Mouse (Mus musculus) limb, embryonic 11.5 days (tissue): ENCODE measurements at regions not wholly inside any gene's neighbourhood (a gene's known extent, or its start where the extent isn't known, plus 50 kb on each side); places are given as distances from the start of the nearest gene placed in this dataset.

Source experiments
- ATAC-seq: fragments of 200-750 bp; cut with Nextera tagmentation; 2 replicates; pipeline ENCODE4 v1.8.0; 2017; ENCODE audit warnings: low read depth; ENCODE audit not compliant: insufficient number of reproducible peaks, low FRiP score, low TSS enrichment
- DNase-seq: peaks from one replicate; pipeline ENCODE4 v3.0.0-alpha.2; 2015; ENCODE audit warnings: low spot score
- H3K27ac ChIP-seq: fragments of 300-500 bp; sonication (generic); replicated peaks from 2 replicates; pipeline ENCODE4 v1.5.1; 2014; ENCODE audit warnings: low read depth, mild to moderate bottlenecking, low read length
- H3K27me3 ChIP-seq: fragments of 300-500 bp; sonication (generic); 2 replicates; pipeline ENCODE4 v1.6.1; 2014; ENCODE audit warnings: mild to moderate bottlenecking, low read length, mixed read lengths; ENCODE audit not compliant: control insufficient read depth, insufficient read depth
- H3K36me3 ChIP-seq: fragments of 300-500 bp; sonication (generic); 2 replicates; pipeline ENCODE4 v1.6.1; 2014; ENCODE audit warnings: mild to moderate bottlenecking, low read length, moderate library complexity, mixed read lengths; ENCODE audit not compliant: control insufficient read depth, insufficient read depth
- H3K4me1 ChIP-seq: fragments of 300-500 bp; sonication (generic); 2 replicates; pipeline ENCODE4 v1.6.1; 2014; ENCODE audit warnings: low read length, mixed read lengths; ENCODE audit not compliant: control insufficient read depth, insufficient read depth
- H3K4me2 ChIP-seq: fragments of 300-500 bp; sonication (generic); 2 replicates; pipeline ENCODE4 v1.6.1; 2014; ENCODE audit warnings: low read depth, mild to moderate bottlenecking, moderate library complexity; ENCODE audit not compliant: severe bottlenecking
- H3K4me3 ChIP-seq: fragments of 300-500 bp; sonication (generic); 2 replicates; pipeline ENCODE4 v1.5.1; 2014; ENCODE audit warnings: low read depth, low read length
- H3K9ac ChIP-seq: fragments of 300-500 bp; sonication (generic); 2 replicates; pipeline ENCODE4 v1.6.1; 2014; ENCODE audit warnings: mild to moderate bottlenecking, low read length
- H3K9me3 ChIP-seq: fragments of 300-500 bp; sonication (generic); 2 replicates; pipeline ENCODE4 v1.6.1; 2016; ENCODE audit warnings: low read length; ENCODE audit not compliant: control insufficient read depth
- WGBS: fragments of 180-500 bp; shearing (Covaris S2); extraction: QIAGEN DNeasy Blood & Tissue Kit; methylation state at CpG from one replicate; pipeline ENCODE4 v1.1.7; 2014; 5-methylcytosine and 5-hydroxymethylcytosine counted together

DNA sequence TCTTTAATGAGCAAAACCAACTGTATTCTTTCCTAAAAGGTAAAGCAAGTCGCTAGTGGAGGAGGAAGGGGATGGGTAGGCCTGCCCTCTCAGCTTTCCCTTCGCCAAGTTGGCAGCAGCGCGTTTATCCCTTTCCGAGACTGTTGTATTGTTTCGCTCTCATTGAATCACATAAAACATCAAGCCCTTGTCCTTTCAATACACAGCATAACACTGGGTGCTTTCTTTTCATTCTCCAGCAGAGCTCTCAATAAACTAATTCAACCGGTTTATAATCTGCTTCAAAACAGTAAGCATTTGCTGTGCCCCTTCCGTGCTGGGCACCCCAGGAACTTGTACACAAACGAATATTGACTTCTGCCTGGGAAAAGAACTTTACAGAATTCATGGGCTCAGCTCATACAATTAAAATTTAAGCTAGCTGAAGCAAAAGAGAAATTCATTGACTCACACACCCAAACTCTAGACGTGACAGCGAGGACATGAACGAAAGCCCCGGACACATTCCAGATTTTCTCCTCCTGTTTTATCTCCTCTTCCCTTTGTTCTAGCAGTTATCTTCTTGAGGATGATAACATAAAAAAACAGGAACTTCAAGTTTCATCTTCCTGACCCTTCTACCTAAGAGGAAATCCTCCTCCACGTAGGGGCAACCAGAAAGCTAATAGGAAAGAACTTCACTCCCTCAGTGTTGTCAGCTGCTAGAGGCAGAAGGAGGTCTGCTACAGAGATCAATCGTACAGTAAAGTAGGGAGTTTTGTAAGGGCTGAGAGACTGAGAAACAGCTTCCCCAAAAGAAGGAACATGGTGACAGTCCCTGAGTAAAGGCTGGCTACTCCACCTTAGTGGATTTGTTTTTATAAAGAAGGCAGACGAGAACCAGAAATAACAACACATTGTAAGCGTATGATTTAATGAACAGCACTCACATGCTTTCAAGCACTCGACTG lies 177.9 kb downstream of the Kdr start:
- no peak overlapping the region for H3K27ac ChIP-seq
- WGBS: 85% methylated on average over 18 of the region's 18 CpGs
- H3K9me3 ChIP-seq: no peaks in the 10 kb centered on the region
- no peaks in the 10 kb centered on the region for H3K27me3 ChIP-seq
- H3K4me1 ChIP-seq: no peaks in the 10 kb centered on the region
- H3K9ac ChIP-seq: no peak overlapping the region
- no peaks in the 10 kb centered on the region for H3K36me3 ChIP-seq
- ATAC-seq (no peak), DNase-seq (no peak)
- H3K4me2 ChIP-seq: no peak overlapping the region
- no peak overlapping the region for H3K4me3 ChIP-seq

GRCm38 (mm10) chr5:75799627-75800026 lies 178.6 kb downstream of the Kdr start:
- no peak overlapping the region for H3K27ac ChIP-seq
- H3K9ac ChIP-seq: no peak overlapping the region
- no peak for DNase-seq
- H3K4me1 ChIP-seq: no peaks in the 10 kb centered on the region
- no peak for ATAC-seq
- H3K4me2 ChIP-seq: no peak overlapping the region
- H3K36me3 ChIP-seq: no peaks in the 10 kb centered on the region
- H3K27me3 ChIP-seq: no peaks in the 10 kb centered on the region
- H3K9me3 ChIP-seq: no peaks in the 10 kb centered on the region
- 88% methylated on average over 4 of the region's 4 CpGs for WGBS
- no peak overlapping the region for H3K4me3 ChIP-seq

DNA sequence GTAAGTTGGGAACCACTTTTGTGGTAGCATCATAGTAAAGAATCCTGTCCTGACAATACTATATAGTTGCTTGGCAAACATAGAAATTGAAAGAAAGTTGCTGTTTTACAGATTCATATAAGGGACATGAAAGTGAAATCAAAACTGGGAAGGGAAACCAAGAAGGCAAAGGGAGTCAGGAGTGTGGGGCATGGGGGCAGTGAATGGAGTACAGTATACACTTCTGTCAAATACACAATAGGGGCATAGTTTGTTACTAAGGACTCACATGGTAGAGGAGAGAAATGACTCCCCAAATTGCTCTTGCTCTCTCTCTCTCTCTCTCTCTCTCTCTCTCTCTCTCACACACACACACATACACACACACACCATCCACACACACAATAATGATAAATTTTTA lies 185.1 kb downstream of the Kdr start:
- ATAC-seq (no peak), DNase-seq (no peak)
- Histone ChIP-seq H3K4me3 (no peak overlapping the region), H3K4me1 (no peaks in the 10 kb centered on the region), H3K36me3 (no peaks in the 10 kb centered on the region), H3K9me3 (no peaks in the 10 kb centered on the region), H3K4me2 (no peak overlapping the region), H3K9ac (no peak overlapping the region), H3K27ac (no peak overlapping the region), H3K27me3 (no peaks in the 10 kb centered on the region)

GRCm38 (mm10) chr5:75791738-75792137 lies 186.5 kb downstream of the Kdr start:
- H3K9me3 ChIP-seq: no peaks in the 10 kb centered on the region
- no peaks in the 10 kb centered on the region for H3K36me3 ChIP-seq
- ATAC-seq: no peak
- H3K27me3 ChIP-seq: no peaks in the 10 kb centered on the region
- no peak overlapping the region for H3K9ac ChIP-seq
- no peak overlapping the region for H3K4me2 ChIP-seq
- no peak overlapping the region for H3K4me3 ChIP-seq
- H3K27ac ChIP-seq: no peak overlapping the region
- WGBS: 88% methylated on average over 8 of the region's 8 CpGs
- DNase-seq: no peak
- no peaks in the 10 kb centered on the region for H3K4me1 ChIP-seq

DNA sequence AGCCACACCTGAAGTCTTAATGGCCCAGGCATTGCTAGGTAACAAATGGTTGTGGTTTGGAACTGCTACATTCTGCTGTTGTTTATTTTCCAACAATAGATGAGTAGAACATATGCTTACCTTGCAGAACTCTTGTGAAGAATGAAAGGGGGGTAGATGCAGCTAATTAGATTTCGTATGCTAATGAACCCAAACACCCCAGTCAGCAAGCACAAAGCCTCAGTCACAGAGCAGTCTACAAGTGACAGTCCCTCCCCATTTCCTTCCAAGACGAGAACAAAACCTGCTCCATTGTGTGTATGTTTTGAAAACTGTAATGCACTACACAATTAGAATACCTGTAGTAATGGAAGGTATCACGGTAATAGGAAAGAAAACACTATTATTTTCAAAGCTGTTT lies 190.2 kb downstream of the Kdr start:
- no peak overlapping the region for H3K9ac ChIP-seq
- no peak for DNase-seq
- no peaks in the 10 kb centered on the region for H3K36me3 ChIP-seq
- no peak overlapping the region for H3K27ac ChIP-seq
- WGBS: 59% methylated on average over 3 of the region's 3 CpGs
- no peaks in the 10 kb centered on the region for H3K4me1 ChIP-seq
- ATAC-seq: no peak
- no peak overlapping the region for H3K4me2 ChIP-seq
- no peak overlapping the region for H3K4me3 ChIP-seq
- H3K27me3 ChIP-seq: no peaks in the 10 kb centered on the region
- no peaks in the 10 kb centered on the region for H3K9me3 ChIP-seq

DNA sequence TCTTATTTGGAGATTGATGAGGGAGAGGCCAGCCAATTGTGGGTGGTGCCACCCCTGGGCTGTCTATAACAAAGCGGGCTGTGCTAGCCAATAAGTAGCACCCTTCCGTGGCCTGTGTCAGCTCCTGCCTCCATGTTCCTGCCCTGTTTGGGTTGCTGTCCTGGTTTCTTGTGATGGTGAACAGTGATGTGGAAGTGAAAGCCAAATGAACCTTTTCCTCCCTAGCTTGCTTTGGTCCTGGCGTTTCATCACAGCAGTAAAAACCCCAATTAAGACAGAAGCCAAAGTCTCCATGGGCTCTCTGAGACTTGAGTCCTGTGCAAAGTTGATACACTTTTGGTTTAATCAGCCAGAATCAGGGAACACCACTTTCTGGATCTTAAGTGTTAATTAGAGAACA lies 192.1 kb downstream of the Kdr start:
- Histone ChIP-seq H3K4me1 (no peaks in the 10 kb centered on the region), H3K9ac (no peak overlapping the region), H3K27me3 (no peaks in the 10 kb centered on the region), H3K4me2 (no peak overlapping the region), H3K36me3 (no peaks in the 10 kb centered on the region), H3K9me3 (no peaks in the 10 kb centered on the region), H3K27ac (no peak overlapping the region), H3K4me3 (no peak overlapping the region)
- no peak for DNase-seq
- 87% methylated on average over 3 of the region's 3 CpGs for WGBS
- ATAC-seq: no peak

DNA sequence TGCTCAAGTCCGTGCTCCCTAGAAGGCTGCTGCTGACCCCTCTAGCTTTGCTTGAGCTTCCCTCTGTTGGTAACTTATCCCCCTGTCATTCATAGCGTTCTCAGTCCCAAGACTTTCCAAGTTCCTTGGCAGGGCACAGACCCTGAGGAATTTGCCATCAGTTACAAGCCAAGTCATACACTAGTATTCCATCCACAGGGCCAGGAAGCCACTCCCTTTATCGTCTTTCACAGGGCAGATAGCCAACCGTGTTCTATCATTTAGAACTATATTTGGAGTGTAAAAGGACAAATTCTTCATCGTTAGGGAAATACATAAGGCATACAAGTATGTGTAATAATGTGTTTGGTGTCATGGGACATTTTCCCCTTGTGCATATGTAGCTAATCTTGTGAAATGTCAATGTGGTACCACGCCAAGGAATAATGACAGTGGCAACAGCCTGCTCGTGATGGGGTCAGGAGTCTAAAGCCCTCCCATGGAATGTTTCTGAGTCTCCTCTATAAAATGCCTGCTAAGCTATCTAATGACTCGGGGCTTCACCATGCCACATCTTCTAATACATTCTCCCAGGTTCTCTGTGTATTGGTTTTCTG lies 193.2 kb downstream of the Kdr start:
- Histone ChIP-seq H3K4me3 (no peak overlapping the region), H3K27me3 (no peaks in the 10 kb centered on the region), H3K4me2 (no peak overlapping the region), H3K4me1 (no peaks in the 10 kb centered on the region), H3K36me3 (no peaks in the 10 kb centered on the region), H3K9ac (no peak overlapping the region), H3K27ac (no peak overlapping the region), H3K9me3 (no peaks in the 10 kb centered on the region)
- 86% methylated on average over 8 of the region's 8 CpGs for WGBS
- DNase-seq (no peak), ATAC-seq (no peak)

DNA sequence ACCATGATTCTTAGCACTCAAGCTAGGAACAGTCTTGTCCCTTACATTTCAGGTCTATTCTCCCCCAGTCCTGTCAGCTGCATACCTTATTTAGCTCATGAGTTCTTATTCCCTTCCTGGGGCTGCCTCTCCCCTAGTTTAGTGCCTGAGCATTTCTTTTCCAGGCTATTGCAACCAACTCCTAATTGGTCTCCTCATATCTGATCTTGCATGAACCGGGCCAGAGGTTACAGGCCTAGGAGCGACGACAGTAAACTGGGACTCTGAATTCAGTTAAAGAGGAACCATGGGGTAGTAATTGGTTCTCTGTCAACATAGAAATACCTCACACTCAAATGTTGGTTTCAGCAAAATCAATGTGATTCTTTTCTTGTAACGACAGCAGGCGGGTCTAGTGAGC lies 195.9 kb downstream of the Kit start:
- no peak for ATAC-seq
- no peaks in the 10 kb centered on the region for H3K4me1 ChIP-seq
- WGBS: 77% methylated on average over 5 of the region's 5 CpGs

More for the DNA sequence above, 195.9 kb downstream of the Kit start:
- Histone ChIP-seq H3K9me3 (no peaks in the 10 kb centered on the region), H3K4me2 (no peak overlapping the region), H3K9ac (no peak overlapping the region), H3K27ac (no peak overlapping the region), H3K4me3 (no peak overlapping the region), H3K36me3 (no peaks in the 10 kb centered on the region), H3K27me3 (no peaks in the 10 kb centered on the region)
- no peak for DNase-seq
